Comparison of ENCODE assay signal across 8 mouse cellular contexts in genomic region chr16:31906896-31907295, GRCm38 (mm10). TPM values are rescaled to one million over a fixed set of nuclear protein-coding genes. Genes with fewer than 3 reads are reported as not detected.
DNase-seq lines count a peak whose midpoint lies in the region.

No protein-coding gene starts in this region.

- peaks cover 4% of the 10 kb centered on the region; the same call in 1 of the 2 replicates for H3K27me3 ChIP-seq in heart, embryonic 10.5 days (ENCODE audit: insufficient read depth, poor library complexity, severe bottlenecking)

- no peaks in the 10 kb centered on the region for H3K9me3 ChIP-seq in heart, embryonic 10.5 days

- H3K4me1 ChIP-seq in heart, embryonic 10.5 days = peaks cover 19% of the 10 kb centered on the region

- no peaks in the 10 kb centered on the region for H3K36me3 ChIP-seq in heart, embryonic 10.5 days

- H3K4me3 ChIP-seq in heart, embryonic 10.5 days = peak overlapping the region; percentile 51

- peak; percentile 35 for DNase-seq in gastrocnemius, postnatal 10 days
- no peak for DNase-seq in gastrocnemius, postnatal 25 days
- DNase-seq in adrenal gland, postnatal 25 days = peak; percentile 50
- DNase-seq in heart, embryonic 10.5 days (ENCODE audit: low spot score) = no peak
- DNase-seq in kidney, postnatal 10 days = peak; percentile 68
- peak; percentile 37 to 52 for DNase-seq in lung, postnatal 4 days
- no peak for DNase-seq in ovary, postnatal 14 days (ENCODE audit: low spot score)
- no peak for DNase-seq in cerebellum, adult 8-10 months

- WGBS in heart, embryonic 10.5 days = 9% methylated on average over 9 of the region's 9 CpGs

- H3K27ac ChIP-seq in heart, embryonic 10.5 days = peak overlapping the region; percentile 52; the same call in 1 of the 2 replicates

RNA-seq across cellular contexts. Expression of gene Pigz, which starts 26.8 kb away (rescaled TPM):
- 1 to 10 TPM; 5.9 to 7.5 TPM for total RNA-seq in gastrocnemius, postnatal 10 days (2021)
- total RNA-seq in gastrocnemius, postnatal 25 days (2021) = 1 to 10 TPM in 1 of 2 experiments, under 1 TPM in 1; 0.87 to 2.3 TPM
- not detected in 2 replicates for total RNA-seq in adrenal gland, postnatal 25 days (2021)
- 0.27 and 0.79 TPM in 2 replicates for polyA plus RNA-seq in heart, embryonic 10.5 days (2016; fragmentation: Nextera tagmentation; extraction: Ambion mirVana)

RNA-seq across cellular contexts. Expression of gene Meltf, which starts 28.3 kb away (rescaled TPM):
- under 1 TPM in 1 of 2 experiments, not detected in 1; 0.05 TPM for total RNA-seq in gastrocnemius, postnatal 10 days (2021)
- not detected for total RNA-seq in gastrocnemius, postnatal 25 days (2021)
- not detected in 2 replicates for total RNA-seq in adrenal gland, postnatal 25 days (2021)
- polyA plus RNA-seq in heart, embryonic 10.5 days (2016; fragmentation: Nextera tagmentation; extraction: Ambion mirVana) = 0.09 and 0.34 TPM in 2 replicates

RNA-seq across cellular contexts. Expression of gene 0610012G03Rik, which starts 41.4 kb away (rescaled TPM):
- 10 to 100 TPM; 41.2 to 47.7 TPM for total RNA-seq in gastrocnemius, postnatal 10 days (2021)
- 10 to 100 TPM; 51.0 to 53.6 TPM for total RNA-seq in gastrocnemius, postnatal 25 days (2021)
- 38.6 and 41.3 TPM in 2 replicates for total RNA-seq in adrenal gland, postnatal 25 days (2021)
- polyA plus RNA-seq in heart, embryonic 10.5 days (2016; fragmentation: Nextera tagmentation; extraction: Ambion mirVana) = 95.3 and 109 TPM in 2 replicates

RNA-seq across cellular contexts. Expression of gene Ncbp2, which starts 41.4 kb away (rescaled TPM):
- total RNA-seq in gastrocnemius, postnatal 10 days (2021) = 10 to 100 TPM; 18.7 to 23.6 TPM
- 10 to 100 TPM; 14.5 to 15.3 TPM for total RNA-seq in gastrocnemius, postnatal 25 days (2021)
- 58.4 and 69.3 TPM in 2 replicates for total RNA-seq in adrenal gland, postnatal 25 days (2021)
- polyA plus RNA-seq in heart, embryonic 10.5 days (2016; fragmentation: Nextera tagmentation; extraction: Ambion mirVana) = 82.2 and 107 TPM in 2 replicates

Comparison
In these comparisons a context has a peak if more than half of its experiments do, and no peak if none do; other contexts are left out.
1. DNase-seq: peak in gastrocnemius, postnatal 10 days (single experiment), adrenal gland, postnatal 25 days (single experiment), kidney, postnatal 10 days (single experiment) and lung, postnatal 4 days (2 of 2); none in gastrocnemius, postnatal 25 days (single experiment), heart, embryonic 10.5 days (single experiment), ovary, postnatal 14 days (single experiment) and cerebellum, adult 8-10 months (single experiment).